Mouse (Mus musculus): ENCODE measurements at regions not wholly inside any gene's neighbourhood (a gene's known extent, or its start where the extent isn't known, plus 50 kb on each side); places are given as distances from the start of the nearest gene placed in this dataset.
A peak's percentile ranks its signal among the peaks of the same experiment; 100 is the strongest.
"Not testable (repeated sequence)": the region's sequence is repeated elsewhere in the genome, so short reads cannot be mapped to it uniquely, and the experiment has no call there.

- no peak for DNase-seq (ENCODE audit: low read depth)
Observed at GRCm38 (mm10) chr13:31050160-31050788, 76.3 kb downstream of the Gm5447 start.

- not testable (repeated sequence) for DNase-seq (ENCODE audit: low read depth)
Observed at GRCm38 (mm10) chr13:31051586-31051985, 77.6 kb downstream of the Gm5447 start.

- no peak for DNase-seq (ENCODE audit: low read depth)
Observed at GRCm38 (mm10) chr13:31054356-31054755, 80.4 kb downstream of the Gm5447 start.

- DNase-seq (ENCODE audit: low read depth): no peak
Observed at GRCm38 (mm10) chr13:31055376-31056083, 81.5 kb downstream of the Gm5447 start.

- DNase-seq (ENCODE audit: low read depth): no peak
Observed at GRCm38 (mm10) chr13:31056154-31056871, 82.3 kb downstream of the Gm5447 start.

- DNase-seq (ENCODE audit: low read depth): no peak
Observed at GRCm38 (mm10) chr13:31060916-31061431, 87.0 kb downstream of the Gm5447 start.

- no peak for DNase-seq (ENCODE audit: low read depth)
Observed at GRCm38 (mm10) chr13:31068343-31068742, 94.3 kb downstream of the Gm5447 start.

- no peak for DNase-seq (ENCODE audit: low read depth)
Observed at GRCm38 (mm10) chr13:31076541-31076940, 102.5 kb downstream of the Gm5447 start.

GRCm38 (mm10) chr13:31078751-31079150, 104.7 kb downstream of the Gm5447 start:
- DNase-seq (ENCODE audit: low read depth): no peak

GRCm38 (mm10) chr13:31080215-31080614, 106.2 kb downstream of the Gm5447 start:
- no peak for DNase-seq (ENCODE audit: low read depth)

- peak; percentile 69 for DNase-seq (ENCODE audit: low read depth)
Observed at GRCm38 (mm10) chr13:31082448-31083140, 108.6 kb downstream of the Gm5447 start.

GRCm38 (mm10) chr13:31101051-31101450, 127.0 kb downstream of the Gm5447 start:
- no peak for DNase-seq (ENCODE audit: low read depth)

- no peak for DNase-seq (ENCODE audit: low read depth)
Observed at GRCm38 (mm10) chr13:31107434-31107833, 133.4 kb downstream of the Gm5447 start.

- no peak for DNase-seq (ENCODE audit: low read depth)
Observed at GRCm38 (mm10) chr13:31109231-31109630, 135.2 kb downstream of the Gm5447 start.

- DNase-seq (ENCODE audit: low read depth): no peak
Observed at GRCm38 (mm10) chr13:31122689-31123088, 148.7 kb downstream of the Gm5447 start.

GRCm38 (mm10) chr13:31124547-31125216, 150.7 kb downstream of the Gm5447 start:
- no peak for DNase-seq (ENCODE audit: low read depth)

- DNase-seq (ENCODE audit: low read depth): no peak
Observed at GRCm38 (mm10) chr13:31132501-31132900, 158.5 kb downstream of the Gm5447 start.

- no peak for DNase-seq (ENCODE audit: low read depth)
Observed at GRCm38 (mm10) chr13:31139686-31140085, 165.7 kb downstream of the Gm5447 start.

- no peak for DNase-seq (ENCODE audit: low read depth)
Observed at GRCm38 (mm10) chr13:31147323-31147722, 173.3 kb downstream of the Gm5447 start.

- no peak for DNase-seq (ENCODE audit: low read depth)
Observed at GRCm38 (mm10) chr13:31154066-31154465, 180.1 kb downstream of the Gm5447 start.

- DNase-seq (ENCODE audit: low read depth): no peak
Observed at GRCm38 (mm10) chr13:31163878-31164495, 190.0 kb downstream of the Gm5447 start.

All from naive thymus-derived CD4-positive, alpha-beta T cell, adult 2 months (primary cell).